Mouse (Mus musculus) heart, adult 11 months (tissue): ENCODE data around the gene Rint1.
A peak's percentile ranks its signal among the peaks of the same experiment; 100 is the strongest.

Experiments
- DNase-seq: peaks from one replicate; pipeline ENCODE4 v3.0.0; 2022

The Rint1 gene

GRCm38 (mm10) chr5:23787536-23788389 lies at the start of gene Rint1:
Gene Rint1, plus strand, starts transcription at chr5:23787711.
- peak; percentile 98 for DNase-seq

- DNase-seq: no peak
These were observed 44.2 kb upstream of the Rint1 start for GRCm38 (mm10) chr5:23743261-23743660.

GRCm38 (mm10) chr5:23749882-23750281 lies 37.6 kb upstream of the Rint1 start:
- DNase-seq: no peak

GRCm38 (mm10) chr5:23755591-23755990 lies 31.9 kb upstream of the Rint1 start:
- DNase-seq: no peak

GRCm38 (mm10) chr5:23756368-23756767 lies 31.1 kb upstream of the Rint1 start:
- DNase-seq: no peak

GRCm38 (mm10) chr5:23758633-23759032 lies 28.9 kb upstream of the Rint1 start:
- DNase-seq: no peak

- DNase-seq: no peak
These were observed 25.0 kb upstream of the Rint1 start for GRCm38 (mm10) chr5:23762531-23762930.

GRCm38 (mm10) chr5:23764557-23764956 lies 23.0 kb upstream of the Rint1 start:
- no peak for DNase-seq

GRCm38 (mm10) chr5:23771105-23771504 lies 16.4 kb upstream of the Rint1 start:
- no peak for DNase-seq

- no peak for DNase-seq
These were observed 13.3 kb upstream of the Rint1 start for GRCm38 (mm10) chr5:23774186-23774585.

GRCm38 (mm10) chr5:23780516-23780915 lies 7.0 kb upstream of the Rint1 start:
- no peak for DNase-seq

- DNase-seq: no peak
These were observed 6.3 kb upstream of the Rint1 start for GRCm38 (mm10) chr5:23781172-23781571.

- DNase-seq: no peak
These were observed 5.3 kb upstream of the Rint1 start for GRCm38 (mm10) chr5:23782051-23782810.

- DNase-seq: peak; percentile 99
These were observed 4.3 kb upstream of the Rint1 start, which contains the start of gene Pus7 for GRCm38 (mm10) chr5:23782931-23783877. Gene Pus7, minus strand, starts transcription at chr5:23783711.

GRCm38 (mm10) chr5:23788390-23788830 lies 899 bp downstream of the Rint1 start:
- DNase-seq: no peak

- DNase-seq: no peak
These were observed 1.6 kb downstream of the Rint1 start for GRCm38 (mm10) chr5:23789078-23789612.

- no peak for DNase-seq
These were observed 5.2 kb downstream of the Rint1 start for GRCm38 (mm10) chr5:23792726-23793125.

GRCm38 (mm10) chr5:23814841-23815240 lies 27.3 kb downstream of the Rint1 start:
- DNase-seq: peak; percentile 1

GRCm38 (mm10) chr5:23816681-23817080 lies 29.2 kb downstream of the Rint1 start:
- peak; percentile 86 for DNase-seq

GRCm38 (mm10) chr5:23822306-23822705 lies 34.8 kb downstream of the Rint1 start:
- DNase-seq: peak; percentile 70

GRCm38 (mm10) chr5:23824171-23824733 lies 36.7 kb downstream of the Rint1 start:
- DNase-seq: peak; percentile 73
